Mouse (Mus musculus): ENCODE results near the gene Utp3.

GRCm38 (mm10) chr5:88602713-88603112 lies 48.5 kb downstream of the Utp3 start:
- TF ChIP-seq POLR2A (IDR thresholded peaks at IDR 0.05; ENCODE audit: extremely low read depth, insufficient read depth, low read length) (no peak), CTCF (IDR thresholded peaks at IDR 0.05; ENCODE audit: low read depth, low read length) (no peak)

Measured in liver, adult 2 months (tissue).